Mouse (Mus musculus): ENCODE results near the gene Col4a1.
A peak's percentile ranks its signal among the peaks of the same experiment; 100 is the strongest.

Col4a1 gene

GRCm38 (mm10) chr8:11230277-11230676 lies 82.3 kb downstream of the Col4a1 start:
- DNase-seq (ENCODE audit: low spot score in 2 of 2): no peak

GRCm38 (mm10) chr8:11227421-11227820 lies 85.2 kb downstream of the Col4a1 start:
- no peak for DNase-seq (ENCODE audit: low spot score in 2 of 2)

- no peak for DNase-seq (ENCODE audit: low spot score in 2 of 2)
These were observed 86.8 kb downstream of the Col4a1 start for GRCm38 (mm10) chr8:11225577-11226434.

GRCm38 (mm10) chr8:11224178-11224577 lies 88.4 kb downstream of the Col4a1 start:
- DNase-seq (ENCODE audit: low spot score in 2 of 2): no peak

GRCm38 (mm10) chr8:11221353-11221752 lies 91.3 kb downstream of the Col4a1 start:
- no peak for DNase-seq (ENCODE audit: low spot score in 2 of 2)

- DNase-seq (ENCODE audit: low spot score in 2 of 2): no peak
These were observed 93.3 kb downstream of the Col4a1 start for GRCm38 (mm10) chr8:11219282-11219681.

- DNase-seq (ENCODE audit: low spot score in 2 of 2): peak; percentile 4 to 35
These were observed 97.4 kb downstream of the Col4a1 start for GRCm38 (mm10) chr8:11215231-11215630.

- DNase-seq (ENCODE audit: low spot score in 2 of 2): no peak
These were observed 106.1 kb downstream of the Col4a1 start for GRCm38 (mm10) chr8:11206509-11206908.

GRCm38 (mm10) chr8:11205532-11205931 lies 107.1 kb downstream of the Col4a1 start:
- no peak for DNase-seq (ENCODE audit: low spot score in 2 of 2)

- DNase-seq (ENCODE audit: low spot score in 2 of 2): no peak
These were observed 109.1 kb downstream of the Col4a1 start for GRCm38 (mm10) chr8:11203260-11204110.

GRCm38 (mm10) chr8:11198650-11199049 lies 114.0 kb downstream of the Col4a1 start:
- no peak for DNase-seq (ENCODE audit: low spot score in 2 of 2)

GRCm38 (mm10) chr8:11197988-11198387 lies 114.6 kb downstream of the Col4a1 start:
- DNase-seq (ENCODE audit: low spot score in 2 of 2): no peak

GRCm38 (mm10) chr8:11197261-11197660 lies 115.4 kb downstream of the Col4a1 start:
- no peak for DNase-seq (ENCODE audit: low spot score in 2 of 2)

- DNase-seq (ENCODE audit: low spot score in 2 of 2): no peak
These were observed 119.8 kb downstream of the Col4a1 start for GRCm38 (mm10) chr8:11192719-11193324.

- peak; percentile 6 to 58 for DNase-seq (ENCODE audit: low spot score in 2 of 2)
These were observed 124.9 kb downstream of the Col4a1 start for GRCm38 (mm10) chr8:11187581-11188271.

- DNase-seq (ENCODE audit: low spot score in 2 of 2): no peak
These were observed 126.2 kb downstream of the Col4a1 start for GRCm38 (mm10) chr8:11186456-11186855.

GRCm38 (mm10) chr8:11185672-11186071 lies 127.0 kb downstream of the Col4a1 start:
- DNase-seq (ENCODE audit: low spot score in 2 of 2): no peak

- DNase-seq (ENCODE audit: low spot score in 2 of 2): no peak
These were observed 129.0 kb downstream of the Col4a1 start for GRCm38 (mm10) chr8:11183611-11184031.

- no peak for DNase-seq (ENCODE audit: low spot score in 2 of 2)
These were observed 130.0 kb downstream of the Col4a1 start for GRCm38 (mm10) chr8:11182606-11183005.

GRCm38 (mm10) chr8:11182148-11182484 lies 130.5 kb downstream of the Col4a1 start:
- DNase-seq (ENCODE audit: low spot score in 2 of 2): no peak

- DNase-seq (ENCODE audit: low spot score in 2 of 2): no peak
These were observed 131.0 kb downstream of the Col4a1 start for GRCm38 (mm10) chr8:11181420-11182147.

All from thymus, postnatal 10 days (tissue).